Mouse (Mus musculus): ENCODE results near the gene Cldn3. TPM values are rescaled to one million over a fixed set of nuclear protein-coding genes. Genes with fewer than 3 reads are reported as not detected.
A peak's percentile ranks its signal among the peaks of the same experiment; 100 is the strongest.
"Not testable (repeated sequence)": the region's sequence is repeated elsewhere in the genome, so short reads cannot be mapped to it uniquely, and the experiment has no call there.

Cldn3 gene
- 4.7 and 5.8 TPM in 2 replicates for polyA plus RNA-seq (2016; fragmentation: Nextera tagmentation; extraction: Ambion mirVana)

- H3K9ac ChIP-seq (replicated peaks): 0 out of 2 replicates have a peak within 1 kb of the TSS, but pooled peaks have one; percentile 23
Measured at GRCm38 (mm10) chr5:134985633-134986297, at the start of gene Cldn3. Cldn3 (plus strand) TSS chr5:134986214.

GRCm38 (mm10) chr5:134936626-134937185 is 49.3 kb upstream of the Cldn3 start:
- H3K4me2 ChIP-seq: no peak overlapping the region
- H3K9ac ChIP-seq (replicated peaks): no peak overlapping the region
- H3K9me3 ChIP-seq: no peaks in the 10 kb centered on the region
- H3K36me3 ChIP-seq: peaks cover 14% of the 10 kb centered on the region; the same call in 1 of the 2 replicates
- WGBS: 87% methylated on average over 6 of the region's 6 CpGs
- H3K4me3 ChIP-seq (replicated peaks): no peak overlapping the region
- no peak for ATAC-seq (ENCODE audit: insufficient number of reproducible peaks, insufficient read depth, low FRiP score, low TSS enrichment, low read depth)
- no peak overlapping the region for H3K27ac ChIP-seq
- H3K27me3 ChIP-seq: no peaks in the 10 kb centered on the region
- H3K4me1 ChIP-seq (replicated peaks): 0 out of 2 replicates have a peak, but pooled peaks cover 5% of the 10 kb centered on the region

More at GRCm38 (mm10) chr5:134985633-134986297, at the start of gene Cldn3:
- H3K4me3 ChIP-seq (replicated peaks): peak within 1 kb of the TSS; percentile 32
- ATAC-seq (ENCODE audit: insufficient number of reproducible peaks, insufficient read depth, low FRiP score, low TSS enrichment, low read depth): peak; percentile 24; the same call in 1 of the 2 replicates
- peaks cover 78% of the 10 kb centered on the region for H3K27me3 ChIP-seq
- H3K4me1 ChIP-seq (replicated peaks): peaks cover 18% of the 10 kb centered on the region
- peak within 1 kb of the TSS; percentile 48 for H3K4me2 ChIP-seq
- 2% methylated on average over 25 of the region's 25 CpGs for WGBS
- H3K36me3 ChIP-seq: no peaks in the 10 kb centered on the region
- H3K9me3 ChIP-seq: no peaks in the 10 kb centered on the region
- H3K27ac ChIP-seq: no peak within 1 kb of the TSS

- no peak for ATAC-seq (ENCODE audit: insufficient number of reproducible peaks, insufficient read depth, low FRiP score, low TSS enrichment, low read depth)
- Histone ChIP-seq H3K27me3 (peaks cover 5% of the 10 kb centered on the region), H3K36me3 (peaks cover 11% of the 10 kb centered on the region; the same call in 1 of the 2 replicates), H3K4me1 (replicated peaks) (no peaks in the 10 kb centered on the region), H3K9me3 (no peaks in the 10 kb centered on the region), H3K27ac (no peak overlapping the region), H3K4me2 (no peak overlapping the region), H3K4me3 (replicated peaks) (no peak overlapping the region), H3K9ac (replicated peaks) (no peak overlapping the region)
- 75% methylated on average over 3 of the region's 3 CpGs for WGBS
Measured at GRCm38 (mm10) chr5:134939069-134939468, 46.9 kb upstream of the Cldn3 start.

- not testable (repeated sequence) for H3K27ac ChIP-seq; H3K9me3 ChIP-seq; H3K4me2 ChIP-seq; H3K36me3 ChIP-seq; H3K4me3 ChIP-seq (replicated peaks); ATAC-seq (ENCODE audit: insufficient number of reproducible peaks, insufficient read depth, low FRiP score, low TSS enrichment, low read depth); H3K9ac ChIP-seq (replicated peaks); H3K27me3 ChIP-seq; H3K4me1 ChIP-seq (replicated peaks)
- WGBS: 91% methylated on average over 3 of the region's 7 CpGs
Measured at GRCm38 (mm10) chr5:134939554-134939953, 46.5 kb upstream of the Cldn3 start.

GRCm38 (mm10) chr5:134941472-134942209 is 44.4 kb upstream of the Cldn3 start:
- Histone ChIP-seq H3K36me3 (no peaks in the 10 kb centered on the region), H3K4me1 (replicated peaks) (peaks cover 9% of the 10 kb centered on the region), H3K9ac (replicated peaks) (no peak overlapping the region), H3K27ac (no peak overlapping the region), H3K4me3 (replicated peaks) (no peak overlapping the region), H3K4me2 (no peak overlapping the region), H3K9me3 (no peaks in the 10 kb centered on the region), H3K27me3 (peaks cover 31% of the 10 kb centered on the region)
- no peak for ATAC-seq (ENCODE audit: insufficient number of reproducible peaks, insufficient read depth, low FRiP score, low TSS enrichment, low read depth)
- 75% methylated on average over 14 of the region's 14 CpGs for WGBS

GRCm38 (mm10) chr5:134942740-134943139 is 43.3 kb upstream of the Cldn3 start:
- no peak overlapping the region for H3K27ac ChIP-seq
- no peaks in the 10 kb centered on the region for H3K9me3 ChIP-seq
- no peak overlapping the region for H3K4me3 ChIP-seq (replicated peaks)
- H3K4me2 ChIP-seq: no peak overlapping the region
- peaks cover 42% of the 10 kb centered on the region for H3K27me3 ChIP-seq
- H3K36me3 ChIP-seq: no peaks in the 10 kb centered on the region
- 87% methylated on average over 2 of the region's 2 CpGs for whole genome bisulfite sequencing
- no peak overlapping the region for H3K9ac ChIP-seq (replicated peaks)
- peaks cover 18% of the 10 kb centered on the region for H3K4me1 ChIP-seq (replicated peaks)
- no peak for ATAC-seq (ENCODE audit: insufficient number of reproducible peaks, insufficient read depth, low FRiP score, low TSS enrichment, low read depth)

GRCm38 (mm10) chr5:134944179-134944578 is 41.8 kb upstream of the Cldn3 start:
- Histone ChIP-seq H3K4me2 (no peak overlapping the region), H3K27ac (no peak overlapping the region), H3K9ac (replicated peaks) (no peak overlapping the region), H3K9me3 (no peaks in the 10 kb centered on the region), H3K27me3 (peaks cover 51% of the 10 kb centered on the region), H3K4me1 (replicated peaks) (peaks cover 18% of the 10 kb centered on the region), H3K4me3 (replicated peaks) (no peak overlapping the region), H3K36me3 (no peaks in the 10 kb centered on the region)
- 72% methylated on average over 5 of the region's 5 CpGs for WGBS
- ATAC-seq (ENCODE audit: insufficient number of reproducible peaks, insufficient read depth, low FRiP score, low TSS enrichment, low read depth): no peak

GRCm38 (mm10) chr5:134945266-134945959 is 40.6 kb upstream of the Cldn3 start:
- H3K36me3 ChIP-seq: no peaks in the 10 kb centered on the region
- H3K4me2 ChIP-seq: peak overlapping the region; percentile 42
- peaks cover 53% of the 10 kb centered on the region for H3K27me3 ChIP-seq
- H3K27ac ChIP-seq: no peak overlapping the region
- WGBS: 40% methylated on average over 18 of the region's 19 CpGs
- peak overlapping the region; percentile 31; the same call in 1 of the 2 replicates for H3K9ac ChIP-seq (replicated peaks)
- no peaks in the 10 kb centered on the region for H3K9me3 ChIP-seq
- no peak; the same call in 1 of the 2 replicates for ATAC-seq (ENCODE audit: insufficient number of reproducible peaks, insufficient read depth, low FRiP score, low TSS enrichment, low read depth)
- H3K4me3 ChIP-seq (replicated peaks): peak overlapping the region; percentile 28
- peaks cover 18% of the 10 kb centered on the region for H3K4me1 ChIP-seq (replicated peaks)

GRCm38 (mm10) chr5:134946063-134946856 is 39.8 kb upstream of the Cldn3 start:
- 14% methylated on average over 43 of the region's 43 CpGs for WGBS
- Histone ChIP-seq H3K9ac (replicated peaks) (peak overlapping the region; percentile 31; the same call in 1 of the 2 replicates), H3K36me3 (no peaks in the 10 kb centered on the region), H3K9me3 (no peaks in the 10 kb centered on the region), H3K4me3 (replicated peaks) (peak overlapping the region; percentile 28), H3K27me3 (peaks cover 54% of the 10 kb centered on the region), H3K4me2 (peak overlapping the region; percentile 42), H3K4me1 (replicated peaks) (peaks cover 25% of the 10 kb centered on the region), H3K27ac (no peak overlapping the region)
- ATAC-seq (ENCODE audit: insufficient number of reproducible peaks, insufficient read depth, low FRiP score, low TSS enrichment, low read depth): no peak; the same call in 1 of the 2 replicates

- Histone ChIP-seq H3K9me3 (no peaks in the 10 kb centered on the region), H3K4me1 (replicated peaks) (peaks cover 31% of the 10 kb centered on the region), H3K4me3 (replicated peaks) (peak within 1 kb of the TSS; percentile 28), H3K4me2 (peak within 1 kb of the TSS; percentile 42), H3K9ac (replicated peaks) (peak within 1 kb of the TSS; percentile 31; the same call in 1 of the 2 replicates), H3K27ac (no peak within 1 kb of the TSS), H3K27me3 (peaks cover 60% of the 10 kb centered on the region), H3K36me3 (no peaks in the 10 kb centered on the region)
- 8% methylated on average over 11 of the region's 11 CpGs for WGBS
- ATAC-seq (ENCODE audit: insufficient number of reproducible peaks, insufficient read depth, low FRiP score, low TSS enrichment, low read depth): no peak
Measured at GRCm38 (mm10) chr5:134946857-134947255, 39.2 kb upstream of the Cldn3 start, which contains the start of gene Cldn4. Cldn4 (minus strand) TSS chr5:134946934.
